Mouse (Mus musculus): ENCODE measurements around the gene Rragb.

GRCm38 (mm10) chrX:153119013-153119412, 20.8 kb upstream of the Rragb start:
- no peak for TF ChIP-seq POLR2A (IDR thresholded peaks at IDR 0.05; ENCODE audit: insufficient read depth, low read depth, low read length)
- no peak for TF ChIP-seq CTCF (IDR thresholded peaks at IDR 0.05; ENCODE audit: insufficient read depth, low read depth, low read length)
